9 mouse cellular contexts compared by ENCODE assay signal in the genomic region with DNA sequence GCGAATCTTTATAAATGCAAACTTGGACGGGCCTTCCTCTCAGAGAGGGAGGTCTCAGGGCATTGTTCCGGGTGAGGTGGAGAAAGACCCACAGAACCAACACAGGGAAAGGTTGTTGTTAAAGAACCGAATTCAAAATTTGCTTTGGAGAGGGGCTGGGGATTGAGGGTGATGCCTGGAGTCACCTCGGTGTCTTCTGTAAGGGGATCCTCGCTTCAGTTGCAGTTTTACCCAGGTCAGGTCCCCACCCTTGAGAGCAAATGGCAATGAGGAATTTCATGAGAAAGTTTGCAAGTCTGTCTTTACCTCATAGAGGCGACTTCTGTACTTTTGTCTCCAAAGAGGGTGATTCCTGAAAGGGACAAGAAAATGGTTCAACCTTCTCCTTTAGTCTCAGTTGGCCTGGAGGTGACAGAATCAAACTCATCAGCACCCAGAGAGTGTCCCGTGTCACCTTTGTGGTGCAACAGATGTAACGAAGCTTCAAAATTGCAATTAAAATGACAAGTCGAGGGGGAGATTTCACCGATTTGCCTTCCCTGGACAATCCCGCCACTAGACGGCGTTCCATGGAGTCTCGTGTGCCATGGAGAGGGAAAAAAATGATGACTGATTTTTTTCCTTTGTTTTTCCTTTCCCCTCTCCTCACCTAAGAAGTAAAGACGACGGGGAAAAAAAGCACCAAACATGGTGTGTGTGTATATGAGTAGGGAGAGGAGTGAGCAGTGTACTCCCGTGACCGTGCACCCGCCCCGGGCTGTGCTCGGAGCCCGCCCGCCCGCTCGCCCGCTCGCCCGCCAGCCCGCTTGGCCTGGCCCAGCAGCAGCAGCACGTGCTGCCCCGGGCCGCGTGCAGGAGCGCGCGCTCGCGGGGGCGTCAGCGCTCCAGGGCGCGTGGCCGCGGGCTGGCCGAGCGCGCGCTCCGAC. TPM values are rescaled to one million over a fixed set of nuclear protein-coding genes. Genes with fewer than 3 reads are reported as not detected.
DNase-seq lines count a peak whose midpoint lies in the region; ATAC-seq and TF ChIP-seq lines count a peak whose summit lies in the region.
"Had no signal": no experiment of that assay in that cellular context is flagged by ENCODE, and none has a peak within 500 bp of the region (broad histone marks: within the 10 kb centered on the region; RNA-seq: fewer than 3 reads in every experiment).

No protein-coding gene starts in this region.

- peak overlapping the region; percentile 81 for H3K4me2 ChIP-seq in embryonic facial prominence, embryonic 11.5 days (ENCODE audit: low read depth, low read length)
- H3K4me2 ChIP-seq in hindbrain, embryonic 15.5 days: peak overlapping the region; percentile 97
- peak overlapping the region; percentile 49 for H3K4me2 ChIP-seq in liver, embryonic 14.5 days (ENCODE audit: low read depth)

- H3K79me2 ChIP-seq in heart, adult 2 months (replicated peaks; ENCODE audit: control insufficient read depth, insufficient read depth, low read length): no peaks in the 10 kb centered on the region

- no peak for TF ChIP-seq POLR2A in heart, adult 2 months (IDR thresholded peaks at IDR 0.05; ENCODE audit: insufficient read depth, low read depth, low read length)

- in situ Hi-C loops in ES-E14 (cut with MboI; ENCODE audit: low sequenced_read_pairs in 2 of 2, unreplicated experiment in 2 of 2): no loop called here

- no peak overlapping the region for H3K9ac ChIP-seq in heart, adult 2 months (ENCODE audit: low read depth, low read length)
- no peak overlapping the region for H3K9ac ChIP-seq in ES-E14 (ENCODE audit: insufficient read depth, low read depth, low read length, poor library complexity, severe bottlenecking)
- H3K9ac ChIP-seq in embryonic facial prominence, embryonic 11.5 days (replicated peaks; ENCODE audit: low read length): peak overlapping the region; percentile 73
- peak overlapping the region; percentile 53 for H3K9ac ChIP-seq in hindbrain, embryonic 15.5 days
- no peak overlapping the region for H3K9ac ChIP-seq in liver, embryonic 14.5 days (replicated peaks)

- H3K9me3 ChIP-seq in ES-E14 (ENCODE audit: control insufficient read depth, insufficient read depth, low read depth, low read length): no peaks in the 10 kb centered on the region
- no peaks in the 10 kb centered on the region for H3K9me3 ChIP-seq in embryonic facial prominence, embryonic 11.5 days (replicated peaks; ENCODE audit: control insufficient read depth, low read length)
- no peaks in the 10 kb centered on the region for H3K9me3 ChIP-seq in hindbrain, embryonic 15.5 days
- H3K9me3 ChIP-seq in liver, embryonic 14.5 days (ENCODE audit: control insufficient read depth, low read length): no peaks in the 10 kb centered on the region

- H3K36me3 ChIP-seq in heart, adult 2 months (ENCODE audit: control insufficient read depth, insufficient read depth, low read length): no peaks in the 10 kb centered on the region
- no peaks in the 10 kb centered on the region for H3K36me3 ChIP-seq in ES-E14 (ENCODE audit: control insufficient read depth, insufficient read depth, low read length, poor library complexity, severe bottlenecking)
- H3K36me3 ChIP-seq in embryonic facial prominence, embryonic 11.5 days (replicated peaks; ENCODE audit: control insufficient read depth, insufficient read depth, low read depth, low read length): no peaks in the 10 kb centered on the region
- no peaks in the 10 kb centered on the region for H3K36me3 ChIP-seq in hindbrain, embryonic 15.5 days
- no peaks in the 10 kb centered on the region for H3K36me3 ChIP-seq in liver, embryonic 14.5 days (replicated peaks; ENCODE audit: control insufficient read depth, insufficient read depth, low read depth)

- ATAC-seq in embryonic facial prominence, embryonic 11.5 days (replicated peaks; ENCODE audit: insufficient number of reproducible peaks, low FRiP score, low TSS enrichment, low read depth): peak; percentile 85
- peak; percentile 86 for ATAC-seq in hindbrain, embryonic 15.5 days (ENCODE audit: low FRiP score, low read depth)
- ATAC-seq in liver, embryonic 14.5 days (ENCODE audit: insufficient read depth): no peak

- 7% methylated on average over 40 of the region's 50 CpGs for whole genome bisulfite sequencing in heart, adult 2 months
- 2% methylated on average over 21 of the region's 50 CpGs for WGBS in embryonic facial prominence, embryonic 11.5 days
- 1% methylated on average over 39 of the region's 50 CpGs for WGBS in hindbrain, embryonic 15.5 days
- 3% methylated on average over 49 of the region's 50 CpGs for WGBS in liver, embryonic 14.5 days (ENCODE audit: insufficient replicate concordance)

- no peaks in the 10 kb centered on the region; the same call in 1 of the 2 replicates for H3K4me1 ChIP-seq in heart, adult 2 months (ENCODE audit: control insufficient read depth, insufficient read depth, low read length)
- H3K4me1 ChIP-seq in ES-E14 (ENCODE audit: control insufficient read depth in 2 of 2, insufficient read depth in 2 of 2, low read length in 2 of 2, poor library complexity in 1 of 2): no peaks in the 10 kb centered on the region
- H3K4me1 ChIP-seq in embryonic facial prominence, embryonic 11.5 days (ENCODE audit: control insufficient read depth, insufficient read depth, low read length): peaks cover 2% of the 10 kb centered on the region; the same call in 1 of the 2 replicates
- H3K4me1 ChIP-seq in hindbrain, embryonic 15.5 days (replicated peaks): peaks cover 25% of the 10 kb centered on the region
- peaks cover 0 to 2% of the 10 kb centered on the region in 2 experiments; a peak in 1 of 4 replicates for H3K4me1 ChIP-seq in liver, embryonic 14.5 days (replicated peaks; ENCODE audit: control insufficient read depth in 2 of 2, insufficient read depth in 2 of 2, low read length in 1 of 2)

- TF ChIP-seq CTCF in heart, adult 2 months (IDR thresholded peaks at IDR 0.05): peak; percentile 54
- TF ChIP-seq CTCF in liver, embryonic 14.5 days (IDR thresholded peaks at IDR 0.05; ENCODE audit: low read depth): peak; percentile 29

- TF ChIP-seq EP300 in heart, adult 2 months (IDR thresholded peaks at IDR 0.05; ENCODE audit: insufficient read depth, low read depth, low read length): no peak
- TF ChIP-seq EP300 in liver, embryonic 14.5 days (IDR thresholded peaks at IDR 0.05; ENCODE audit: low read depth): no peak

- H3K4me3 ChIP-seq in heart, adult 2 months: peak overlapping the region; percentile 37; the same call in 1 of the 2 replicates
- H3K4me3 ChIP-seq in ES-E14 (ENCODE audit: insufficient read depth in 1 of 2, low read depth in 1 of 2, low read length in 2 of 2, poor library complexity in 1 of 2, severe bottlenecking in 1 of 2): peak overlapping the region; percentile 9 to 28; a peak in 2 of 4 replicates
- H3K4me3 ChIP-seq in embryonic facial prominence, embryonic 11.5 days (ENCODE audit: low read depth, low read length): peak overlapping the region; percentile 35
- peak overlapping the region; percentile 47 for H3K4me3 ChIP-seq in hindbrain, embryonic 15.5 days
- peak overlapping the region in 1 of 2 experiments; percentile 41; a peak in 2 of 4 replicates for H3K4me3 ChIP-seq in liver, embryonic 14.5 days (ENCODE audit: insufficient read depth in 1 of 2, low read depth in 2 of 2, low read length in 2 of 2)

- no peak overlapping the region for H3K27ac ChIP-seq in heart, adult 2 months
- no peak overlapping the region for H3K27ac ChIP-seq in ES-E14 (ENCODE audit: insufficient read depth, low read depth, low read length, poor library complexity, severe bottlenecking)
- no peak overlapping the region for H3K27ac ChIP-seq in embryonic facial prominence, embryonic 11.5 days (replicated peaks; ENCODE audit: low read depth, low read length)
- peak overlapping the region; percentile 74; the same call in 1 of the 2 replicates for H3K27ac ChIP-seq in hindbrain, embryonic 15.5 days (replicated peaks)
- H3K27ac ChIP-seq in liver, embryonic 14.5 days: no peak overlapping the region

- H3K27me3 ChIP-seq in heart, adult 2 months (ENCODE audit: control insufficient read depth, insufficient read depth, low read length): peaks cover 38% of the 10 kb centered on the region
- H3K27me3 ChIP-seq in embryonic facial prominence, embryonic 11.5 days (ENCODE audit: control insufficient read depth, insufficient read depth, low read length): peaks cover 20% of the 10 kb centered on the region
- peaks cover 48% of the 10 kb centered on the region for H3K27me3 ChIP-seq in hindbrain, embryonic 15.5 days
- peaks cover 74% of the 10 kb centered on the region for H3K27me3 ChIP-seq in liver, embryonic 14.5 days (ENCODE audit: control insufficient read depth, insufficient read depth, low read length)

- intact Hi-C loops in heart, adult 2 months (cut with DNase I): loop anchor here (5.0 to 10.0 kb wide), 2 partner anchors 103 to 150 kb away; partner anchors contain the start of gene Psmd14

- peak; percentile 15 to 25 for DNase-seq in heart, adult 2 months
- no peak for DNase-seq in heart, adult 8-10 months (ENCODE audit: low spot score)
- DNase-seq in ES-E14 (ENCODE audit: low read depth, low spot score) (no peak), MN1 (ENCODE audit: low spot score) (no peak)
- peak; percentile 77 for DNase-seq in embryonic facial prominence, embryonic 11.5 days (ENCODE audit: low spot score)
- no peak for DNase-seq in liver, embryonic 14.5 days (ENCODE audit: low read depth in 3 of 3, low spot score in 3 of 3)
- peak; percentile 55 for DNase-seq in right cerebral cortex, postnatal 25 days

TF ChIP-seq in ES-E14, 5 proteins besides CTCF, POLR2A, EP300 and RAD21:
- TF ChIP-seq HCFC1 (IDR thresholded peaks at IDR 0.05; ENCODE audit: borderline replicate concordance, insufficient read depth, low read length) (no peak), MAFK (IDR thresholded peaks at IDR 0.05; ENCODE audit: insufficient read depth, low read depth, low read length) (no peak), CHD2 (IDR thresholded peaks at IDR 0.05; ENCODE audit: low read depth, low read length) (no peak), ZNF384 (IDR thresholded peaks at IDR 0.05; ENCODE audit: low read depth, low read length) (0 out of 2 replicates have a peak, but pooled peaks have one; percentile 24), ZC3H11A (IDR thresholded peaks at IDR 0.05; ENCODE audit: borderline replicate concordance, low read depth, low read length) (no peak)

RNA-seq across cellular contexts. Expression of gene Tbr1, which starts 12.1 kb away (rescaled TPM):
- total RNA-seq in heart, adult 2 months (2021): under 1 TPM in 1 of 2 experiments, not detected in 1; 0.09 TPM
- polyA plus RNA-seq in heart, adult 2 months (2012; rRNA removed): not detected in 2 replicates
- not detected for total RNA-seq in heart, adult 8-10 months (2022)
- total RNA-seq in ES-E14 (2012; rRNA removed): 0.79 and 0.80 TPM in 2 replicates
- polyA plus RNA-seq in embryonic facial prominence, embryonic 11.5 days (2014; fragmentation: Nextera tagmentation; extraction: Ambion mirVana): 0.57 and 0.65 TPM in 2 replicates
- 1.00 and 3.3 TPM in 2 replicates for polyA plus RNA-seq in hindbrain, embryonic 15.5 days (2015; fragmentation: Nextera tagmentation; extraction: Ambion mirVana)
- 0.02 and 0.09 TPM in 2 replicates for polyA plus RNA-seq in liver, embryonic 14.5 days (2012; rRNA removed)
- not detected in 2 replicates for polyA plus RNA-seq in liver, embryonic 14.5 days (2014; fragmentation: Nextera tagmentation; extraction: Ambion mirVana)
- polyA plus RNA-seq: large intestine, adult 2 months had no signal

Comparison
In these comparisons a context has a peak if more than half of its experiments do, and no peak if none do; other contexts are left out.
1. DNase-seq: peak in heart, adult 2 months (2 of 2), embryonic facial prominence, embryonic 11.5 days (single experiment) and right cerebral cortex, postnatal 25 days (single experiment); none in heart, adult 8-10 months (single experiment), ES-E14 (single experiment), liver, embryonic 14.5 days (0 of 3) and MN1 (single experiment).
2. H3K9ac ChIP-seq: peak in embryonic facial prominence, embryonic 11.5 days (single experiment) and hindbrain, embryonic 15.5 days (single experiment); none in heart, adult 2 months (single experiment), ES-E14 (single experiment) and liver, embryonic 14.5 days (single experiment).
3. Peak in every context shown above with its lines, with median percentiles within 50 percentile points of each other: H3K4me2 ChIP-seq.